Mouse (Mus musculus): ENCODE measurements around the gene Tekt4. TPM values are rescaled to one million over a fixed set of nuclear protein-coding genes. Genes with fewer than 3 reads are reported as not detected.

Gene Tekt4
- polyA plus RNA-seq, 1 experiment from 2014 or later: not detected

DNA sequence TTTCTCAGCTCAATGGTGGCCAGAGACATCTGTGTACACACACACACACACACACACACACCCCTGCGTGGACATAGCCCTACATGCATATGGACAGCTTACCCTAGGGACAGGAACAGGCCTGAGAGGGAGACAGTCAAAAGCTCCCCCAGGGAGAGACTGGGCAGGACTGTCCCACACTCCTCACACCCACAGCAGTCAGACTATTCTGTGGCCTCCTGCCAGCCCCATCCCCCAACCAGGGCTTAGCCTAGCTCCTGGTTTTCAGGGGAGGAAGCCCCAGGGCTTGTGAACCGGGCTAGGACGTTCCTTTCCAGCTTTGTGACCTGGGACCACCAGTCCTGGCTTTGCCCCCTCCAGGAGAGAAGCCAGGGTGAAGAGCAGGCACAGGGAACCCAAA is 38.2 kb upstream of the Tekt4 start:
- ATAC-seq (ENCODE audit: insufficient number of reproducible peaks, low FRiP score, low TSS enrichment, low read depth): peak; percentile 1; the same call in 1 of the 2 replicates
- no peak overlapping the region for H3K4me3 ChIP-seq
- WGBS: 13% methylated on average over 3 of the region's 3 CpGs
- H3K36me3 ChIP-seq: no peaks in the 10 kb centered on the region
- no peaks in the 10 kb centered on the region for H3K9me3 ChIP-seq
- no peaks in the 10 kb centered on the region for H3K27me3 ChIP-seq
- peaks cover 56% of the 10 kb centered on the region for H3K4me1 ChIP-seq
- H3K4me2 ChIP-seq: 0 out of 2 replicates have a peak overlapping the region, but pooled peaks have one; percentile 19
- H3K9ac ChIP-seq: no peak overlapping the region
- H3K27ac ChIP-seq: peak overlapping the region; percentile 83

DNA sequence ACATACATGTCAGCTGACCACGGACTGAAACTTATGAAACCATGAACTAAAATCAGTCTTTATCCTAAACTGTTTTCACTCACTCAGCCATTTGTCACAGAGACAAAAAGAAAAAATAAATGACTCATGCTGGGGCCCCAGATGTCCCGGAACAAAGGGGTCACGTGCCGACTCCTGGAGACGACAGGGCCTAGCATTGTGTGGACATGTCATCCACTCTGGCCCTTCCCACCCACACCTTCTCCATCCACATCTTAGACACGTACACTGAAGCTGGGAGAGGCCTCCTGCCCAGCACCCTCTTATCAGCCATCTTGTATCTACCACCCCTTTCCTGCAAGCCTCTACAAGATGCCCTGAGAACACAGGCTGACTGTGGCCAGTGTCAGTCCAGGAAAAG is 36.4 kb upstream of the Tekt4 start:
- no peak overlapping the region for H3K9ac ChIP-seq
- H3K36me3 ChIP-seq: peaks cover 6% of the 10 kb centered on the region; the same call in 1 of the 2 replicates
- H3K9me3 ChIP-seq: no peaks in the 10 kb centered on the region
- H3K4me3 ChIP-seq: no peak overlapping the region
- H3K4me1 ChIP-seq: peaks cover 53% of the 10 kb centered on the region
- no peak overlapping the region for H3K4me2 ChIP-seq
- ATAC-seq (ENCODE audit: insufficient number of reproducible peaks, low FRiP score, low TSS enrichment, low read depth): no peak
- no peak overlapping the region for H3K27ac ChIP-seq
- H3K27me3 ChIP-seq: no peaks in the 10 kb centered on the region
- WGBS: 84% methylated on average over 6 of the region's 6 CpGs

- WGBS: 43% methylated on average over 9 of the region's 9 CpGs
- H3K4me2 ChIP-seq: no peak overlapping the region
- H3K4me3 ChIP-seq: no peak overlapping the region
- H3K36me3 ChIP-seq: peaks cover 6% of the 10 kb centered on the region; the same call in 1 of the 2 replicates
- H3K9me3 ChIP-seq: no peaks in the 10 kb centered on the region
- no peak overlapping the region for H3K9ac ChIP-seq
- peaks cover 50% of the 10 kb centered on the region for H3K4me1 ChIP-seq
- H3K27me3 ChIP-seq: no peaks in the 10 kb centered on the region
- H3K27ac ChIP-seq: no peak overlapping the region
- ATAC-seq (ENCODE audit: insufficient number of reproducible peaks, low FRiP score, low TSS enrichment, low read depth): no peak
These were observed 35.5 kb upstream of the Tekt4 start for GRCm38 (mm10) chr17:25418926-25419325.

DNA sequence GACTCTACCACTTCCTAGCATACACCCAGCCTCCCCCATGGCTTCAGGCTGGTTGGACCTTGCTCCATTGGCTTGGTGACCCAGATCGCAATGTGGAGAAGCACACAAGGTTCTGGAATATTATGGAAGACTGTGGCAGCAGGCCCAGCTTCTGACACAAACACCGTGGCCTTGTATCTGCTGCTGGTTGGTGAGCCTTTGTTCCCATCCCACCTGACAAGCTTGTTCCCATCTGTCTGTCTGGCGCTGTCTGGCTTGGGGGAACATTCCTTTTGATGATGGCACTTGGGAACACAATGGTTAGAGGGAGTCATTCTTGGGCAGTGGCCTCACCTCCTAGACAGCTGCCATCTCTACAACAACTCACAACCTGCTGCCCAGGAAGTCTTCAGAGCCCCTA is 33.4 kb upstream of the Tekt4 start:
- Histone ChIP-seq H3K4me1 (peaks cover 29% of the 10 kb centered on the region), H3K36me3 (peaks cover 6% of the 10 kb centered on the region; the same call in 1 of the 2 replicates), H3K4me2 (no peak overlapping the region), H3K27ac (no peak overlapping the region), H3K27me3 (no peaks in the 10 kb centered on the region), H3K9me3 (no peaks in the 10 kb centered on the region), H3K4me3 (no peak overlapping the region), H3K9ac (no peak overlapping the region)
- ATAC-seq (ENCODE audit: insufficient number of reproducible peaks, low FRiP score, low TSS enrichment, low read depth): no peak
- 83% methylated on average over 3 of the region's 3 CpGs for WGBS

- H3K27ac ChIP-seq: no peak overlapping the region
- peaks cover 6% of the 10 kb centered on the region; the same call in 1 of the 2 replicates for H3K36me3 ChIP-seq
- ATAC-seq (ENCODE audit: insufficient number of reproducible peaks, low FRiP score, low TSS enrichment, low read depth): no peak
- no peak overlapping the region for H3K4me2 ChIP-seq
- 61% methylated on average over 8 of the region's 8 CpGs for WGBS
- no peaks in the 10 kb centered on the region for H3K9me3 ChIP-seq
- H3K4me1 ChIP-seq: peaks cover 29% of the 10 kb centered on the region
- no peaks in the 10 kb centered on the region for H3K27me3 ChIP-seq
- H3K9ac ChIP-seq: no peak overlapping the region
- no peak overlapping the region for H3K4me3 ChIP-seq
These were observed 29.8 kb upstream of the Tekt4 start for GRCm38 (mm10) chr17:25424526-25425080.

- no peak overlapping the region for H3K4me2 ChIP-seq
- peaks cover 38% of the 10 kb centered on the region for H3K4me1 ChIP-seq
- ATAC-seq (ENCODE audit: insufficient number of reproducible peaks, low FRiP score, low TSS enrichment, low read depth): no peak
- no peaks in the 10 kb centered on the region; the same call in 1 of the 2 replicates for H3K27me3 ChIP-seq
- H3K36me3 ChIP-seq: peaks cover 6% of the 10 kb centered on the region; the same call in 1 of the 2 replicates
- no peaks in the 10 kb centered on the region for H3K9me3 ChIP-seq
- no peak overlapping the region for H3K9ac ChIP-seq
- H3K27ac ChIP-seq: no peak overlapping the region
- WGBS: 76% methylated on average over 2 of the region's 2 CpGs
- H3K4me3 ChIP-seq: no peak overlapping the region
These were observed 28.4 kb upstream of the Tekt4 start for GRCm38 (mm10) chr17:25425996-25426395.

DNA sequence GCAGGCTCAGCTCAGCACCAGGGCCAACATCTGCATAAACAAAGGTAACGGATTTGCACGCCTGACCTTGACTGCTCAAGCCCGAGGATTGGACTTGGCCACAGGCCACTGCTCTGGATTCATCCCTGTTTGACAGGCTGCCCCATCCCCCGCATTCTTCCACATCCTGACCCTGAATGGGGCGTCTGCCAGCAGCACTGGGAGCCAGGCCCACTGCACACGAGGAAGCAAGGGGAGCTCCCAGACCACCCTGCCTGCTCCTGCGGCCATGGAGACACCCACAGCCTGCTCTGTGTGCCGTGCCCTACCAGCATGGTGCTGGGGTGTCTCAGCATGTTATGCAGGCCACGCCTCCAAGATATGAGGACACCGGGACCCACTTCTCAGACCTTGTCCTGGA is 27.0 kb upstream of the Tekt4 start:
- H3K9me3 ChIP-seq: no peaks in the 10 kb centered on the region
- peak overlapping the region; percentile 27; the same call in 1 of the 2 replicates for H3K27ac ChIP-seq
- peaks cover 5% of the 10 kb centered on the region; the same call in 1 of the 2 replicates for H3K27me3 ChIP-seq
- H3K4me3 ChIP-seq: no peak overlapping the region
- 34% methylated on average over 10 of the region's 10 CpGs for WGBS
- H3K4me1 ChIP-seq: peaks cover 52% of the 10 kb centered on the region
- H3K4me2 ChIP-seq: no peak overlapping the region
- H3K36me3 ChIP-seq: peaks cover 3% of the 10 kb centered on the region; the same call in 1 of the 2 replicates
- no peak; the same call in 1 of the 2 replicates for ATAC-seq (ENCODE audit: insufficient number of reproducible peaks, low FRiP score, low TSS enrichment, low read depth)
- H3K9ac ChIP-seq: no peak overlapping the region

DNA sequence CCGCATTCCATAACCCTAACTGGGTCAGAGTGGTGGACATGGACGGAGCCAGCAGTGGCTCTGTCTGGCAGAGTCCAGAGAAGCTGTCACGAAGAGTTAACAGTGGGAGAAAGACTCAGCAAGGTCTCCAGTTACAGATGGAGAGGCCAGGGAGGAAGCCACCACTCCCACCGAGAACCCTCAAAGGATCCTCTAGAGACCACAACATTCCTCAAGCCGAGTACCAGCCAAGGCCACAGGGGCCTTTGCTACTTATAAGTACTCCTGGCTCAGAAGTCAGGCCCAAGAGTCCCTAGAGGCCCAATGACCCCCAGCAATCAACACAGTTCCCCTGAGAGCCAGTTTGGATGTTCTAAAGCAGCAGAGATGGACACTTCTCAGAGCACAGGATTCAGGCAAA is 25.2 kb upstream of the Tekt4 start:
- Histone ChIP-seq H3K4me2 (no peak overlapping the region), H3K4me1 (peaks cover 65% of the 10 kb centered on the region), H3K27ac (no peak overlapping the region; the same call in 1 of the 2 replicates), H3K9me3 (no peaks in the 10 kb centered on the region), H3K36me3 (no peaks in the 10 kb centered on the region), H3K4me3 (no peak overlapping the region), H3K27me3 (peaks cover 10% of the 10 kb centered on the region; the same call in 1 of the 2 replicates), H3K9ac (no peak overlapping the region)
- no peak for ATAC-seq (ENCODE audit: insufficient number of reproducible peaks, low FRiP score, low TSS enrichment, low read depth)
- 50% methylated on average over 5 of the region's 5 CpGs for WGBS

- Histone ChIP-seq H3K27me3 (peaks cover 10% of the 10 kb centered on the region; the same call in 1 of the 2 replicates), H3K9ac (no peak overlapping the region), H3K4me1 (peaks cover 72% of the 10 kb centered on the region), H3K4me3 (no peak overlapping the region), H3K9me3 (no peaks in the 10 kb centered on the region), H3K27ac (no peak overlapping the region; the same call in 1 of the 2 replicates), H3K36me3 (no peaks in the 10 kb centered on the region), H3K4me2 (no peak overlapping the region)
- ATAC-seq (ENCODE audit: insufficient number of reproducible peaks, low FRiP score, low TSS enrichment, low read depth): no peak
- 38% methylated on average over 6 of the region's 6 CpGs for WGBS
These were observed 24.5 kb upstream of the Tekt4 start for GRCm38 (mm10) chr17:25429886-25430285.

GRCm38 (mm10) chr17:25430534-25430933 is 23.9 kb upstream of the Tekt4 start:
- H3K27ac ChIP-seq: 0 out of 2 replicates have a peak overlapping the region, but pooled peaks have one; percentile 43
- no peak overlapping the region for H3K4me2 ChIP-seq
- WGBS: 29% methylated on average over 8 of the region's 8 CpGs
- peaks cover 78% of the 10 kb centered on the region for H3K4me1 ChIP-seq
- H3K36me3 ChIP-seq: no peaks in the 10 kb centered on the region
- no peak for ATAC-seq (ENCODE audit: insufficient number of reproducible peaks, low FRiP score, low TSS enrichment, low read depth)
- H3K27me3 ChIP-seq: peaks cover 10% of the 10 kb centered on the region; the same call in 1 of the 2 replicates
- H3K9ac ChIP-seq: no peak overlapping the region
- no peaks in the 10 kb centered on the region for H3K9me3 ChIP-seq
- no peak overlapping the region for H3K4me3 ChIP-seq

GRCm38 (mm10) chr17:25432433-25433181 is 21.8 kb upstream of the Tekt4 start:
- Histone ChIP-seq H3K27ac (0 out of 2 replicates have a peak overlapping the region, but pooled peaks have one; percentile 88), H3K4me2 (peak overlapping the region; percentile 89), H3K4me3 (peak overlapping the region; percentile 76), H3K9me3 (no peaks in the 10 kb centered on the region), H3K9ac (peak overlapping the region; percentile 75), H3K36me3 (no peaks in the 10 kb centered on the region), H3K27me3 (peaks cover 10% of the 10 kb centered on the region; the same call in 1 of the 2 replicates), H3K4me1 (peaks cover 71% of the 10 kb centered on the region)
- whole genome bisulfite sequencing: 1% methylated on average over 53 of the region's 53 CpGs
- ATAC-seq (ENCODE audit: insufficient number of reproducible peaks, low FRiP score, low TSS enrichment, low read depth): no peak

GRCm38 (mm10) chr17:25433223-25433616 is 21.2 kb upstream of the Tekt4 start:
- peak overlapping the region; percentile 88 for H3K27ac ChIP-seq
- WGBS: under 1% methylated on average over 36 of the region's 40 CpGs
- no peaks in the 10 kb centered on the region for H3K36me3 ChIP-seq
- peaks cover 65% of the 10 kb centered on the region for H3K4me1 ChIP-seq
- no peaks in the 10 kb centered on the region for H3K9me3 ChIP-seq
- H3K27me3 ChIP-seq: peaks cover 10% of the 10 kb centered on the region; the same call in 1 of the 2 replicates
- H3K4me3 ChIP-seq: peak overlapping the region; percentile 76
- peak overlapping the region; percentile 89 for H3K4me2 ChIP-seq
- H3K9ac ChIP-seq: peak overlapping the region; percentile 75
- peak; percentile 11; the same call in 1 of the 2 replicates for ATAC-seq (ENCODE audit: insufficient number of reproducible peaks, low FRiP score, low TSS enrichment, low read depth)
